Mouse (Mus musculus) bone marrow, adult 2 months (tissue): ENCODE measurements around the gene Cnr2.

Experiments
- CTCF ChIP-seq: fragments of 200-500 bp; IDR thresholded peaks from 2 replicates; pipeline ENCODE4 v1.5.1; 2011; ENCODE audit warnings: low read length, control low read depth; ENCODE audit not compliant: control insufficient read depth, insufficient read depth
- POLR2A ChIP-seq: fragments of 200-500 bp; IDR thresholded peaks from 2 replicates; pipeline ENCODE4 v1.6.1; 2011; ENCODE audit warnings: low read depth, mild to moderate bottlenecking, control low read depth, low read length, borderline replicate concordance; ENCODE audit not compliant: control insufficient read depth

- TF ChIP-seq POLR2A (peak; percentile 93), CTCF (no peak)
Measured at GRCm38 (mm10) chr4:135855536-135856222, 39.5 kb upstream of the Cnr2 start, which contains the start of gene Srsf10.
